Mouse (Mus musculus) gastrocnemius, adult 8-10 months (tissue): ENCODE data around the gene Nap1l5. TPM values are rescaled to one million over a fixed set of nuclear protein-coding genes. Genes with fewer than 3 reads are reported as not detected.
"Not testable (repeated sequence)": the region's sequence is repeated elsewhere in the genome, so short reads cannot be mapped to it uniquely, and the experiment has no call there.

ENCODE experiments used
- DNase-seq, 2 experiments: peaks; one replicate each; pipeline ENCODE4 v3.0.0; 2022; ENCODE audit warnings: low spot score in 2 of 2
- total RNA-seq, 4 experiments: library from RNA; stranded (reverse); gene quantifications; 2 replicates each; pipeline ENCODE4 v1.2.4; 2022

Gene Nap1l5
- total RNA-seq, 4 experiments from 2014 or later: 0.17 to 0.40 (median 0.34) TPM; not detected in 1

DNA sequence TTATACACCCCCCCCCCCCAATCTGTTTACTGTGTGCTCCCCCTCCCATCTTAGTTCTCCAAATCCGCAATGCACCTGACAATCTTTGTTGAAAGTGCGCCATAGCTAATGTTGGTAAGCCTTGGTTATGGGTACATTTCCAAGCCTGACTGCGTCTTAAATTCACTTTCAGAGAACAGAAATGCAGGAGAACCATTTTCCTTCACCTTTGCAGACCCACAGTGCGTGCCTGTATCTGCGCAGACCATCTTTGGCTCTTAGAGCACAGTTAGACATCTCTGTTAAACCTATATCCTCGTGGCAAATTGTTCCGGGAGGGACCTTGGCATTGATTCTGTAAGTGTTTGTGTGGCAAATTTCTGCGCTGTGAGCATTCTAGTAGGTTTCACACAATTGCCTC lies 460 bp upstream of the Nap1l5 start:
- no peak for DNase-seq

DNA sequence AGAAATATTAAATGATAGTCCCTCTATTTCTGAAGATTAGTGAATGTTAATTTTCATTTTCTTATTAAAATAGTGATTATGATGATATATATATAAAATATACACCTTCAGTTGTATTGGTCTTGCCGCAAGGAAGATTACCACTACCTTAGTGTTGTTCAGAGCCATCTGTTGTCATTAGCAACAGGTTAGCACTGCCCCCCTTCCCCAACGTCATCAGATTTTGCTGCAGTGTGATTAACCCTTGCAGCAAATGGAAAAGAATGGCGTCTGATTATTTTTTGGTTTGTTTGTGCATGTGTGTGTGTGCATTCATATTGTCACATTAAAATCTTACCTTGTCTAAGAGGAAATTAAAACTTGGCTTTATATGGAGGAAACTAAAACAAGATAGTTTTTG lies 2.3 kb downstream of the Nap1l5 start:
- DNase-seq: no peak

DNA sequence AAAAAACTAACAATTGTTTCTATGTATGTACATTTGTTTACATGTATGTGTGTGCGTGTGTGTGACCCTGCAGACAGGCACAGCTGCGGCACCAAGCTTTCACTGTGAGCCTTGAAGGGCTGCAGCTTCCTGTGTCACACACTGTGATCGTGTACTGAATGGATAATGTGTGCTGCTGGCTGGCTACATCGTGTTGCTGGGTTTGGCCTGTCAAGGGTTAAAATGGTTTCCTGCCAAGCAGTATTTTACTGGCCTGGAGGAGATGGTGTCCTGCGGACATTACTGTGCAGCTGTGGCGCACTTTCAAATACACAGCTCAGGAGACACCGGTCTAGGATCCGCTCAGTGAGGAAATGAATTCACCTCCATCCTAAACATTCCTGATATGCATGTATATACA lies 3.7 kb downstream of the Nap1l5 start:
- no peak for DNase-seq

DNA sequence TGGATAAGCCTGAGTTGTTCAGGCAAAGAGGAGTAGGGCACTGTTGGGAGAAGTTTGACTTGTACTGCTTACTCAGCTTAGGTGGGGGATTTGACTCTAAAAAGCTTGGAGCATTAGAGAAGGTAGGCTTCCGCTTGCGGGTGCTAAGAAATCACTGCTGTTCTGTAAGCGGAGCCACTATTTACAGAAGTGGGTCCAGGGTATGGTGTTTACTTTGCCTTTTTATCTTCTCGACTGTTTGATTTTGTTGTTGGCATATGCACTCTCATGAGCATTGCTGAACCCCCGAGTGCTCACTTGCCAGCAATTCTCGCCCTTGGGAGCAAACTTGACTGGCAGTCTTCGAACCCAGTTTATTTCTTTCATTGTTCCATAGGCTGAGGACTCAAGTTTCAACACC lies 6.3 kb downstream of the Nap1l5 start:
- DNase-seq: no peak

DNA sequence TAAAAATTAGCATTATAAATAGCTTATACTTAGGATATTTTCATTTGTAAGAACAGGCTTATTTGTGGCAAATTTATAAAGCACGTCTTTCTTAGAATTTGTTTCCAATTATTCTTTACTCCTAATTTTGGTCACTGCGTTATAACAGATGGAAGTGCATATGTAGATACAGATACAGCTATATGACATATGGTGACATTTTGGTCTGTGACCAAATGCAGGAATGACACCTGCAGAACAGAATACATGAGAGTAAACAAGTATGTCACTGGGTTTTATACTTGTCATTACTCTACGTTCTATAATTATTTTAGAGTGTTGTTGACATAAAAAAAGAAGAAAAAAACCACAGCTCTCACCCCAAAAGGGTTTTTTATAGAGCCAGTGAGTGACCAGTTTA lies 7.8 kb downstream of the Nap1l5 start:
- DNase-seq: no peak

DNA sequence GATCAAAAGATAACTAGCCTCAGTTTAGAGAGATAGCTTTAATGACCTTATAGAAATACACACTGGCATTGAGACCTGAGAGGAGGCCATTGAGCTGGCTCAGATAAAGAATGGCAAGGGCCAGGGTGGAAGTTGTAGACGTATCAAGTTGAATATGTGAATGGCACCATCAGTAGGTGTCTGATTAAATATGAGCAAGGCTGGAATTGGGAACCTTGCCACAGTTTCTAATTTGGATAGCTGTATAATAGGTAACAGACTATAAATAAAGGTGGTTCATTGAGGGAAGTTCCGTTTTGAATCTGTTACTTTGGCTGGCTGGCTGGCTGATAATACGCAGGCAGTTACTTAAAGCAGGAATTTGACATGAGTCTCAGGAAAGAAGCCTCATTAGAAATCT lies 10.2 kb downstream of the Nap1l5 start:
- no peak for DNase-seq

DNA sequence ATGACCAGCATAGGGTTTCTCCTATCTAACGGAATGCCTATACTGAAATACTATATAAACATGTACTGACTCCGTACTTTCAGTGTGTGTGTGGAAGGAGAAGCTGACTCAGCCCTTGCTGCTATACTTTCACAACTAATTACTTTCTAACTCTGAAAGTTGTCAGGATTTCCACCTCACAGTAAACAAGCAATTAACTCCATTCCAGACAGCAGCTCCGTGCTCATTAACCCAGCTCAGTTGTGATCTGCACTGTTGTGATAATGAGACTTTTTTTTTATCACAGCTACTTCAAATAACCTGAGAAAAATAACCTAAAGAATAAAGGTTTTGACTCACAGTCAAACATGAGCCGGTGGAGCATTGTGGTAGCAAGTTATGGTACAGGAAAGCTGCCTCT lies 11.9 kb downstream of the Nap1l5 start:
- DNase-seq: no peak

DNA sequence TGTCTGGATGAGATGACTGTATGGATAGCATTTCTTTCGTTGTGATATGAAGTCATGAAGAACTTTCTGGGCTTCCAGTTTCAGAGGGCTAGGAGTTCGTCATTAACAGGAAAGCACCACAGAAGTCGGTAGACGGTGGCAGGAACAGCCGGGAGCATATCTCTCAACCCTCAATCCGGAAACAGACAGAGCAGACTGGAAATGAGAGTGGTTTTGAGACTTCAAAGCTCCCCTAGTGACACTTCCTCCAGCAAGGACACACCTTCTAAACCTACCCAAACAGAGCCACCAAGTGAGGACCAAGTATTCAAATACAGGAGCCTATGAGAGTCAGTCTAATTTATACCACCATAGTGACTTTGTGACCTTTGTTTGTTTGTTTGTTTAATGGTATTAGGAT lies 13.6 kb downstream of the Nap1l5 start:
- no peak for DNase-seq

DNA sequence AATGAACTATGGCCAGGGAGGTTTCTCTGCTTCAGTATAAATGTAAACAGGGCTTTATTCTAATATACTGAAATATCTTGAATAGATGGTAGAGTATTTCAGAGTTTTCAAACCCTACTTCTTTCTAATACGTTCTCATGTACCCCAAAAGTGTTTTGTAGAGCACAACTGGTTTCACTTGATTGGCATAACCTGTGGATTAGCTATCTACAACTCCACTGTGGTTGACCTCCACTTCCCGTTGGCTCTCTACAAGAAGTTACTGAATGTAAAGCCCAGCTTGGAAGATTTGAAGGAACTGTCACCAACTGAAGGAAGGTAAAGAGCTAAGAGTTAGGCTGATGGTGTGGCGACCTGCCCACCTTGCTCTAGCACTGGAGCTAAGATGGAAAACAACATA lies 17.0 kb downstream of the Nap1l5 start:
- DNase-seq: no peak

DNA sequence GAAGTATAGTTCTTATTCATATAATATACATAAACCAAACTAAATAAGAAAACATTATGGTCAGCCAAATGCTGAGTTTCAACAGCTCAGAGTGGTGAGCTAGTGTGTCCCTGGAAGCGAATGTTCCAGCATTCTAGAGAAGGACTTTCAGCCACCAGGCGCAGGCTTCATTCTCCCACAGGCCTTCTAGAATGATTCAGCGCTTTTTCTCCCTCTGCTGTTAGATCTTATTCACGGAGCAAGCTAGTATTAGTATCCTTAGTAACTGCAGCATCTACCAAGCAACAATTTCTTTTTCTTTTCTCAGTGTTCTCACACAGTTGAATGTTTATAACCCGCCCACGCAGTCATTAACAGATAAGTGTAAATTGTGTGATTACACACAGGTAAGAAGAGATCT lies 24.6 kb downstream of the Nap1l5 start:
- no peak for DNase-seq

DNA sequence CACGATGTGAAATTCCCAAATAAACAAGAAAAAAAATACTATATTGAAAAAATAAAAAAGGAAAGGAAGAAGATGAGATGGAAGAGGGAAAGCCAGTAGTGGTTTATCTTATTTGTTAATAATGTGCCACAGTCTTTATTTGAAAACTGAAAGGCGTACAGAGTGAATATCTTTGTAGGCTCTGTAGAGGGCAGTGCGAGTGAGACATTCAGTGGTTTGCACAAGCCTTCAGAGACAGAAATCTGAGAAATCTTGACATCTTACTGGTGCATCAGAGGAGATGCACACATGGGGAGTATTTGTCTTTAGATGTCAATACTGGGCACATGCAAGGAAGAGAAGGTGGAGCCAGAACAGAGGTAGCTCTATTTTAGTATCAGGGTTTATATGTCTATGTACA lies 25.5 kb downstream of the Nap1l5 start:
- DNase-seq: no peak

DNA sequence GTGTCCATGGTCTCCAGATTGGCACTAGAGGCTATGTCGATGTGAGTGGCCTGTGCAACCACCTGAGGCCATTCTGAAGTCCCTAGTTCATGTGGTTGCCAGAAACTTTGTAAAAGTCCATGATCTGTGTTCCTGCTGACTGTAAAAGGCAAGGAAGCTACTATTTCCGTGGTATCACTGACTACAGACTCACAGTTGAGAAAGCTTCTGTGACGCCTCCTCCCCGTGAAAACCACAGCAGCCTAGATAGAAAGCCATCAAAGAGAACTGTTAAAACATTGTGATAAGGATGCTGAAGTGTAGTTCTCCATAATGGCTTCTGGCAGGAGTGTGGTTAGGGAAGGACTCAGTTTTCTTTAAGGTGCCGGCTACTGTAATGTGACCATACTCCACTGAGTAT lies 26.0 kb downstream of the Nap1l5 start:
- DNase-seq: no peak

DNA sequence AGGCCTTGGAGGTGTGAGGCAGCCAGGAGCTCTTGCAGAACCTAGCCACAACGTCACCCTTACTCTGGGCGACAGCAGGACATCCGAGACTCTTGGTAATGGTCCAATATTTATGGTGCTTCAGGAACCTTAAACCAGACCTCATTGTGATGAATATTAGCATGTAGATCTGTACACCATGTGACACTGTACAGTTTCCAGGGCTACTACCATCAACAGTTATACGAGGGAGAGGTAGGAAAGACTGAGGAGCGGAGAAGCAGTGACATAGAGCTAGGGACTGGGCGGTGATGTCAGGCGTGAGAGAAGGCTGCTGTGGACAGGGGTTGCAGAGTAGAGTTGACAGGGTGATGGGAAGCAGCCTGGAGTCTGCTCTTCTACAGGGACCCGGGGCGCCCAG lies 26.9 kb downstream of the Nap1l5 start:
- no peak for DNase-seq

DNA sequence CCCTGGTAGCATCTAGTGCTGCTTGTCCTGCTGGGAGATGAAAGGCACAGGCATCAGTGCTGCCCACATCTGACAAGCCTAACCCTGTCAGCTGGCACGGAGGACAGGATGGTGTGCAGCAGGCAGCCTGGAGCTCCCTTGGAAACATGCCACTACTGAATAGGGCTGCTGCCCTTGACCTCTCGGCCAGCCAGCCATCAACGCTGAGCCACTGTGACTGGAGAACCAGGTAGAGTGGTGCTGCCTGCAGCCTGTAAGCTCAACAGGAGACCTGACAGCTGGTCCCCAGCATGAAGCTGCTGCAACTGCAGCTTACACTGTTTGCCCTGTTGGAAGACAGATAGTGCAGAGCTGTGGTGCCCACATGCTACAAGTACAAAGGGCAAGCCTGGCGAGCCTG lies 27.3 kb downstream of the Nap1l5 start:
- DNase-seq: no peak

DNA sequence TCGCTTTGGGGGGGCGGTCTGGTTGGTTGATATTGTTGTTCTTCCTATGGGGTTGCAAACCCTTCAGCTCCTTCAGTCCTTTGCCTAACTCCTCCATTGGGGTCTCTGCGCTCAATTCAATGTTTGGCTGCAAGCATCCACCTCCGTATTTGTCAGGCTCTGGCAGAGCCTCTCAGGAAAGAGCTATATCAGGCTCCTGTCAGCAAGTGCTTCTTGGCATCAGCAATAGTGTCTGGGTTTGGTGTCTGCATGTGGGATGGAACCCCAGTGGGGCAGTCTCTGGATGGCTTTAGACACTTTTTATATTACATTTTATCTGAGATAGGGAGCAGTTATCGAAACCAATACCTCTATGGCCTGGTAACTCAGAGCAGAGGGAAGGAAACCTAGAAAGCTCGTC lies 39.0 kb downstream of the Nap1l5 start:
- not testable (repeated sequence) for DNase-seq

DNA sequence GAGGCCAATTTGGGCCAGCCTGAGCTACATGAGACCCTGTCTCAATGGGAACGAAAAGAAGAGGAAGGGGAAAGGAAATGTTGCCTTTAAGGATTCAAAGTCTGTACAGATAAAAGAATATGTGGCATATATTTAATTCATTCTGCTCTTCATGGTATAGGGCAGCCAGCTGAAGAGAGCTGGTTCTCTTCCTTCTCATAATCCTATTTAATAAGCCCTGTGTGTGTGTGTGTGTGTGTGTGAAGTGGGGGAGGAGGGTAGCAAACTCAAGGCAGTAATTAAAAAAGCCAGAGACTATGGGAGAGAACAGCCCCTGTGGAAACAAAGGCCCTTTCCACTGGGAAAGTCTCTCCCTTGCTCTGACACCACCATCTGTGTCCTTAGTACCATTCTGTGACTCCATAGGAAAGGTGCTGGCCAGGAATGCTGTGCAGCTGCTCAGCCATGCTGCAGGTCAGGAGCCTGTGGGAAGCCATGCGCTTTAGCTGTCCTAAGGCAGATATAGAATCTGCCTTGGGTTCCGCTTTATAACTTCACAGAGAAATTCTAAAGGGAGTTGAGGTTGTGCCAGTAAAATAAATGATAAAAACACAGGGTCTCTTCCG lies 43.1 kb downstream of the Nap1l5 start:
- DNase-seq: no peak

DNA sequence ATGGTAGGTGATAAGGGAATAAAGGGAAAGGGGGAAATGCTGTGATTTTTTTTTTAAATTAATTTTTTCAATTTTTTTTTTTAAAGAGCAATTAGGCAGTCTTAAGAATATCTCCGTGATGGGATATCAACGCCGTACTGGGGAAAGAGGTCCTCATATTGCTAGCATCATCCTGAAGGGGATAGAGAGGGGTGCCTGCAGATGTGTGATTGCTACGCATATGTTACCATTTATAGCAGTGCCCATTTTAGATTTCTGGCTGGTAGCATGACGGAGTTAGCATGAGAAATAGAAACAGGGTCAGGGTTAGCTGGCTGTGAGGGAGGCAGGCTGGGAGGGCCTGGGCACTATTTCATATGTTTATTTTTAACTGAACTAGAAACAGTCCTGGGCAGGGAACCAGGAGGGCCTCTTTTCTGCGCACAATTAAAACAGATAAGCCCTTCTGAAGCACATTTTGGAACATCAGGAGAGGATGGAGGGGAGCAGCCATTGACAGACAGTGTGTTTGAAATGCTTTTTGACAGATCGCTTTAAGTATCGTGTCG lies 44.4 kb downstream of the Nap1l5 start:
- peak; percentile 47 to 61 for DNase-seq

DNA sequence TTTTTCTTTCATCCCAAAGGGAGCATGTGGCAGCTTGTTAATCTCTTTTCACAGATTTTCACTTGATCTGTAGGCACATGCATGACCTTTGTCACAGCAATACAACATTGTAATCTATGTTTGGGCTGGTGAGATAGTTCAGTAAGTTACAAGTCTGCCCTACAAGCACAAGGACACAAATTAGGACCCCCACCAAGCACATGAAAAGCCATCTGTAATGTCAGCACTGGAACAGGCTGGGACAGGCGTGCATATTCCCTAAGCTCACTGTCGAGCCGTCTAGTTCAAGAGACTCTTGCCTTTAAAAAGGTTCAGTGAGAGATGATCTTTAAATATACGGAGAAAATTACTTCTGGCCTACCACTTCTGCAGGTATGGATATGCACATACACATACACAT lies 47.4 kb downstream of the Nap1l5 start:
- no peak for DNase-seq

DNA sequence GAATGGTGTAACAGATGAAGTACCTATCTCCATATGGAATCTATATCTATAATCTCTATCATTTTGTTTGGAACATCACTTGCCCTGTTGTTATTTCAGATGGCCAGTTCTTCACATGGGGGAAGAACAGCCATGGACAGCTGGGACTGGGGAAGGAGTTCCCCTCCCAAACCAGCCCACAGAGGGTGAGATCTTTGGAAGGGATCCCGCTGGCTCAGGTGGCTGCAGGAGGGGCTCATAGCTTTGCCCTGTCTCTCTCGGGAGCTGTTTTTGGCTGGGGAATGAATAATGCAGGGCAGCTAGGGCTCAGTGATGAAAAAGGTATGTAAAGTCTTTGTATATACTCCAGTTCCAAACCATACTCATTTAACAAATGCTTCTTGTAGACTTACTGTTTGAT lies 50.4 kb downstream of the Nap1l5 start:
- DNase-seq: no peak

DNA sequence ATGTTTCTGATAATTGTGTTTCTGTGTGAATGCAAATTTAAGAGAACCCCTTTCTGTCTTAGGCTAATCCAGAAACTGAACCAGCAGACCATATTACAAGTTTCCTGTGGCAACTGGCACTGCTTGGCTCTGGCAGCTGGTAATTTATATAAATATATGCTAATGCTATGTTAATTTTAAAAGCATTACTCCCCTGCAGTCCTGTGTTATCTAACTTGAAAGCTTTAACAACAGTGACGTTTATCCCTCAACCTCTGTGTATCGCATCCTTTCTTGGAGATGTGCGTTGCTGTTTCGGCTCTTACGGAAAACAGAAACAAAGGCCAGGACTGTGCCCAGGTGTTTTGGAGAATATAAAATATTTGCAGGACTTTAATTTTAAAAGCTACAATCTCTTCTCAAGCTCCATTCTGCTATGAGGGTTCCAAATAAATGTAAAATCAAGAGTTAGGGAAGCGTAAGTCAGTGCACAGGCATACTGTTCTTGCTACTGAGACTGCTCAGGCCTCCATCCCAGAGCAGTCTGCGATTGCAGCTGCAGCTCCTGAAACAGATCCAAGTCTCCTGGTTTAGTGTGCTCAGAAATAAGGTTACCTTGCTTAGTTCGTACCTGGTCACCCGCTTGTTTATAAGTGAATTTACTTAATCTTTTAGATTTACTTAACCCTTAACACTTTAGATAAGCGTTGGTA lies 51.1 kb downstream of the Nap1l5 start:
- no peak for DNase-seq
